Mouse (Mus musculus) hindbrain, embryonic 16.5 days (tissue): ENCODE measurements around the gene Lck. TPM values are rescaled to one million over a fixed set of nuclear protein-coding genes. Genes with fewer than 3 reads are reported as not detected.

Source experiments
- ATAC-seq: fragments of 200-750 bp; cut with Nextera tagmentation; 2 replicates; pipeline ENCODE4 v1.8.0; 2017; ENCODE audit warnings: moderate TSS enrichment, moderate library complexity
- H3K27ac ChIP-seq: fragments of 300-500 bp; sonication (generic); 2 replicates; pipeline ENCODE4 v1.5.1; 2014; ENCODE audit warnings: low read depth, mild to moderate bottlenecking, control low read depth, low read length, moderate library complexity
- H3K27me3 ChIP-seq: fragments of 300-500 bp; sonication (generic); replicated peaks from 2 replicates; pipeline ENCODE4 v1.6.1; 2014; ENCODE audit warnings: low read length; ENCODE audit not compliant: control insufficient read depth, insufficient read depth
- H3K36me3 ChIP-seq: fragments of 300-500 bp; sonication (generic); 2 replicates; pipeline ENCODE4 v1.6.1; 2014; ENCODE audit warnings: mild to moderate bottlenecking, low read length, moderate library complexity, mixed read lengths; ENCODE audit not compliant: control insufficient read depth, insufficient read depth
- H3K4me1 ChIP-seq: fragments of 300-500 bp; sonication (generic); 2 replicates; pipeline ENCODE4 v1.6.1; 2014; ENCODE audit warnings: low read depth, low read length; ENCODE audit not compliant: control insufficient read depth, insufficient read depth
- H3K4me2 ChIP-seq: fragments of 300-500 bp; sonication (generic); 2 replicates; pipeline ENCODE4 v1.6.1; 2014; ENCODE audit warnings: mild to moderate bottlenecking, low read length, control low read depth, moderate library complexity
- H3K4me3 ChIP-seq: fragments of 300-500 bp; sonication (generic); 2 replicates; pipeline ENCODE4 v1.5.1; 2014; ENCODE audit warnings: mild to moderate bottlenecking, low read length, control low read depth, moderate library complexity
- H3K9ac ChIP-seq: fragments of 300-500 bp; sonication (generic); 2 replicates; pipeline ENCODE4 v1.6.1; 2014; ENCODE audit warnings: low read depth, mild to moderate bottlenecking, control low read depth, low read length, moderate library complexity
- H3K9me3 ChIP-seq: fragments of 300-500 bp; sonication (generic); 2 replicates; pipeline ENCODE4 v1.6.1; 2014; ENCODE audit warnings: mild to moderate bottlenecking, low read length, moderate library complexity; ENCODE audit not compliant: control insufficient read depth
- WGBS: fragments of 180-500 bp; shearing (Covaris S2); extraction: QIAGEN DNeasy Blood & Tissue Kit; methylation state at CpG from one replicate; pipeline ENCODE4 v1.1.7; 2014; 5-methylcytosine and 5-hydroxymethylcytosine counted together
- polyA plus RNA-seq: library from polyadenylated mRNA; unstranded; fragments of >200 nt; fragmentation: Nextera tagmentation; extraction: Ambion mirVana; gene quantifications from 2 replicates; pipeline ENCODE4 v1.2.1, GENCODE M21; 2015

The Lck gene
- polyA plus RNA-seq, 1 experiment from 2014 or later, result 13.9 TPM

DNA sequence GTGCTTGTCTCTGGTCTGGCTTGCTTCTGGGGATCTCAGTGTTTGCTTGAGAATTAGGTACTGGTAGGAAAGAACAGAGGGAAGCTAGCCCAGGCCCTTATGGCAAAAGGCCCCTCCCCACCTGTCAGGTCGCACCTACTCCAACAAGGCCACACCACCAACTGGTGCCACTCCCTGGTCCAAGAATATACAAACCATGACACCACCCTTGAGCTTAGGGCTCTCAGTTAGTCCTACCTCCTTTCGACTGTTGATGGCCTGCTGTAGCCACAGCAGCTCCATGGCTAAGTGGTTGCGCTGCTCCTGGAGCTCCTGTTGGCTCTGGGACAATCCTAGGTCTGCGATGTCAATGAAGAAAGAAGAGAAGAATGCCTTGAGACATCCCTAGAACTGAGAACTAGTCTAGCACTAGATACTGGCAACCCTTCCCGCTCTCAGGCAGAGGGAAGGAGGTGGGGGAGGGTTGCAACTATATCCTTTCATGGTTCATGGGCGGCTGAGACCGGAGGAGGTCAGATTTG lies 43.7 kb upstream of the Lck start:
- no peak overlapping the region for H3K9ac ChIP-seq

DNA sequence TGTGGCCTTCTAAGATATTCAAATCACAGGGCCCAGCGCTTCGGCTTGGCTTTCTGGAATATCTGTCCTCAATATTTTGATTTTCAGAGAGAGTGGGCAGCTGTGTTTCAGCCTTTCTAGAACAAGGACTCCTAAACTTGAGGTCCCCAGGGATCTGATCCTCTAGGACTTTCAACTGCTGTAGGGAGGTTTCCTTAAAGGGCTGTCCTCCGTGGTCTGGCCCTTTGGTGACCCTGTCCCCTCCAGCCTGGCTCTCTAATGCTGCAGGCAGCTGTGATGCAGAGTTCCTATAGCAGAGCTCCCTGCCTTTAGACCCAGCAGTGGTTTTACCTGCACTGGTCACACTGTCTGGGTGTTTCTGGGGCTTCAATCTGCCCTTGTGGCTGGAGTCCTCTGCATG lies 43.2 kb upstream of the Lck start:
- H3K4me1 ChIP-seq, result peaks cover 16% of the 10 kb centered on the region
- no peak overlapping the region for H3K27ac ChIP-seq
- no peak overlapping the region for H3K9ac ChIP-seq
- WGBS, result 93% methylated on average over 3 of the region's 3 CpGs
- H3K36me3 ChIP-seq, result peaks cover 4% of the 10 kb centered on the region; the same call in 1 of the 2 replicates
- H3K4me3 ChIP-seq, result no peak overlapping the region
- no peak for ATAC-seq
- H3K4me2 ChIP-seq, result no peak overlapping the region
- H3K9me3 ChIP-seq, result no peaks in the 10 kb centered on the region
- H3K27me3 ChIP-seq, result no peaks in the 10 kb centered on the region

More for the DNA sequence above, 43.7 kb upstream of the Lck start:
- H3K4me3 ChIP-seq, result no peak overlapping the region
- H3K27ac ChIP-seq, result no peak overlapping the region
- ATAC-seq, result no peak
- WGBS, result 97% methylated on average over 7 of the region's 7 CpGs
- H3K4me1 ChIP-seq, result peaks cover 21% of the 10 kb centered on the region
- H3K27me3 ChIP-seq, result no peaks in the 10 kb centered on the region
- peaks cover 4% of the 10 kb centered on the region; the same call in 1 of the 2 replicates for H3K36me3 ChIP-seq
- no peaks in the 10 kb centered on the region for H3K9me3 ChIP-seq
- no peak overlapping the region for H3K4me2 ChIP-seq

DNA sequence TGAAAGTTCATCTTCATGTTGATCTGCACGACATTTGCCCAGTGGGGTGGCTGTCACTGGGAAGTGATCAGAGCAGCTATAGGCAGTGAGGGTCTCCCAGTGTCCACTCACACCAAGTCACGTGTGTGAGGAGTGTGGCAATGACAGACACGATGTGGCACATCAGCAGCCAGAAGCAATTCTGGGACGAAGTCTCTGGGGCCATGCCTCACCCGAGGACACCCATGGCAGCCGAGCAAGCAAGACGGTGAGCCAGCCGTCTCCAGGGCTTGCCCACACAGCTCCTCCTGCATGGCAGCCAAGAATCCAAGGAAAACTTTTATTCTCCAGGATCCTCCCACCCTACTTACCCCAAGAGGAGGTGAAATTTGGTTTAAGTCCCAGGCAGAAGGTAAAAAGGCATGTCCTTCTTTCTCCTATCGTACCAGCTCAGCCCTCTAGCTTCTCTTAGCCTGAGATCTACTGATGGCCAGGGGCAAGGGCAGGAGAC lies 42.4 kb upstream of the Lck start:
- peaks cover 4% of the 10 kb centered on the region; the same call in 1 of the 2 replicates for H3K36me3 ChIP-seq
- no peak overlapping the region for H3K4me3 ChIP-seq
- WGBS, result 82% methylated on average over 9 of the region's 9 CpGs
- no peak overlapping the region for H3K27ac ChIP-seq
- no peaks in the 10 kb centered on the region for H3K9me3 ChIP-seq
- H3K9ac ChIP-seq, result no peak overlapping the region
- H3K4me2 ChIP-seq, result no peak overlapping the region
- H3K4me1 ChIP-seq, result peaks cover 8% of the 10 kb centered on the region
- no peak for ATAC-seq
- H3K27me3 ChIP-seq, result no peaks in the 10 kb centered on the region

DNA sequence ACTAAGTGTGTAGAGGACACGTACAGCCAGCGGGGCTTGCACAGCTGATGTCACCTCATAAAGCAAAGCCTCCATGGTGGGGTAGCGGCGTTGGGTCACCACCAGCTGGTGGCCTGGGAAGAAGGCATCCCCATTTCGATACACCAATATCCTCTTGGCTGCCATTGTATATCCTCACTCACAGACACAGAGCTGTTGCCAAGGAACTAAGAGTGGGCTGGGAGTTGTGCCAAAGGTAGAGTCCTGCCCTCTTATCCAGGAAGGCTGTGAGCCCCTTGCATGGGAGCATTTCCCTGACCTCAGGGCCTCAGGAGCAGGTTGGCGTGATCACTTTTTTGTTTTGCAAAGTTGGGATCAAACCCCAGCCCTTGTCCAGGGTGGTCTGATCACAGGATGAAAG lies 40.7 kb upstream of the Lck start, which contains the start of gene Dcdc2b:
TSS of gene Dcdc2b (minus strand) at position 165 of the 400 bp plus-strand sequence.
- no peak for ATAC-seq
- 0 out of 2 replicates have a peak within 1 kb of the TSS, but pooled peaks have one; percentile 29 for H3K27ac ChIP-seq

DNA sequence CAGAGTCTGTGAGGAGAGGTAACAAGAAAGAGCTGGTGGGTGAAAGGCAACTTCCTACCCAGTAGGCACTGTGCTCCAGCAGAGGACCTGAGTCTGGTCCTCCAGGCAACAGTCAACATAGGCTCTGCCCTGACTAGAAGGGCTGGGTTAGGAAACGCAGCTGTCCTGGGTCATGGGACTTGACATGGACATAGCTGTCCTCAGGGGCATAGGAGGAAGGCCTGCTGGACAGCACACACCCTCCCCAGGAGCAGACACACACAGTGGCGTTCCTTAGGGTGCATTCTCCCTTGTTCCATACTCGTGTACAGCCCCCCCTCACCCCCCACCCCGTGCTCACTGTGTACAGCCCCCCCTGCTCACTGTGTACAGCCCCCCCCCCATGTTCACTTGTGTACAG lies 37.0 kb upstream of the Lck start:
- Histone ChIP-seq H3K27me3 (no peaks in the 10 kb centered on the region), H3K9me3 (no peaks in the 10 kb centered on the region), H3K27ac (no peak overlapping the region), H3K4me2 (no peak overlapping the region), H3K9ac (no peak overlapping the region), H3K4me3 (no peak overlapping the region), H3K4me1 (no peaks in the 10 kb centered on the region; the same call in 1 of the 2 replicates), H3K36me3 (peaks cover 15% of the 10 kb centered on the region)
- ATAC-seq, result no peak
- WGBS, result 75% methylated on average over 4 of the region's 4 CpGs

More for the DNA sequence above, 40.7 kb upstream of the Lck start, which contains the start of gene Dcdc2b:
- H3K36me3 ChIP-seq, result peaks cover 4% of the 10 kb centered on the region; the same call in 1 of the 2 replicates
- H3K4me3 ChIP-seq, result no peak within 1 kb of the TSS
- H3K4me2 ChIP-seq, result no peak within 1 kb of the TSS
- H3K9ac ChIP-seq, result no peak within 1 kb of the TSS
- H3K27me3 ChIP-seq, result no peaks in the 10 kb centered on the region
- peaks cover 6% of the 10 kb centered on the region for H3K4me1 ChIP-seq
- H3K9me3 ChIP-seq, result no peaks in the 10 kb centered on the region
- WGBS, result 59% methylated on average over 6 of the region's 6 CpGs

DNA sequence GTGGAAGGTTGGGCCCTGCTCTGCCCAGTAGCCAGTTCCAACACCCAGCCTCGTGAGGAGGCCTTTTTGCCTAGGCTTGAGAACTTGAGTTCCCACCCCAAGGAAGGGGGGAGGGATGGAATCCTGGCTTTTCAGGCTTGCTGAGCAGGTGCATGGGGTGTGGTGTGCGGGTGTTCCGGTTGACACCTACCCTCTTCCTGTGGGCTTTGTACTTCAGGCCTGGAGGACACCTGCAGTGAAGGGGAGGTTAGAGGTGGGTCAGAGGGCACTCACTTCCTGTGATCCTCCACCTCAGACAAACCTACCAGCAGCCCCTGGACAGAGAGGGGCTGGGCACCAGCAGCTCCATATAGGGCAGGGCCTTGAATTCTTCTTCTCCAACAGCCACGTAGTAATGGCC lies 36.6 kb upstream of the Lck start:
- Histone ChIP-seq H3K27me3 (no peaks in the 10 kb centered on the region), H3K9me3 (no peaks in the 10 kb centered on the region), H3K9ac (no peak overlapping the region), H3K4me1 (no peaks in the 10 kb centered on the region; the same call in 1 of the 2 replicates), H3K4me3 (no peak overlapping the region), H3K27ac (no peak overlapping the region), H3K4me2 (no peak overlapping the region), H3K36me3 (peaks cover 15% of the 10 kb centered on the region)
- WGBS, result 77% methylated on average over 4 of the region's 4 CpGs
- no peak for ATAC-seq

DNA sequence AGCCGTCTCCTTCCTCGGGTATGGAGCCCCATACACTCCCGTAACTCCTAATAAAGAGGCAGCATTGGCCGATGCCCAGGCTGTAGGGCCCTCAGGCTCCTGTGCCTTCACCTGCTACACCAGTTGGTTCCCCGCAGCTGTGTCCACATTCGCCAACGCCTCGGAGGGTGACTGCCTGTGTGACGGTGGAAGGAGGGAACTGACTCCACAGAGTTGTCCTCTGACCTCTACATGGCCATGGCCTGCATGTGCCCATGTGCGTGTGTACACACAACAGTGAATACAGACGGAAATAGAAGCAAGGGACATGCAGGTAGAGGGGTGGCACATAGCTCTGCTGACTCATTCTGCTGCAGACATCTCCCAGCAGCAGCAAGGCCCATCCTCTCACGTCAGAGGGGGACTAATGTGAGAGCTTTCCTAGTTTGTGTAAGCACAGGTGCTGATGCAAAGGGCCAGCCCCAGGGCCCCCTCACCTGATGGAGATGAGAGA lies 35.7 kb upstream of the Lck start:
- H3K9me3 ChIP-seq, result no peaks in the 10 kb centered on the region
- H3K4me3 ChIP-seq, result no peak overlapping the region
- H3K27me3 ChIP-seq, result no peaks in the 10 kb centered on the region
- no peak overlapping the region for H3K4me2 ChIP-seq
- no peak overlapping the region for H3K27ac ChIP-seq
- no peaks in the 10 kb centered on the region; the same call in 1 of the 2 replicates for H3K4me1 ChIP-seq
- H3K36me3 ChIP-seq, result peaks cover 22% of the 10 kb centered on the region
- 83% methylated on average over 12 of the region's 12 CpGs for WGBS
- peak overlapping the region; percentile 20; the same call in 1 of the 2 replicates for H3K9ac ChIP-seq
- ATAC-seq, result peak; percentile 28; the same call in 1 of the 2 replicates

DNA sequence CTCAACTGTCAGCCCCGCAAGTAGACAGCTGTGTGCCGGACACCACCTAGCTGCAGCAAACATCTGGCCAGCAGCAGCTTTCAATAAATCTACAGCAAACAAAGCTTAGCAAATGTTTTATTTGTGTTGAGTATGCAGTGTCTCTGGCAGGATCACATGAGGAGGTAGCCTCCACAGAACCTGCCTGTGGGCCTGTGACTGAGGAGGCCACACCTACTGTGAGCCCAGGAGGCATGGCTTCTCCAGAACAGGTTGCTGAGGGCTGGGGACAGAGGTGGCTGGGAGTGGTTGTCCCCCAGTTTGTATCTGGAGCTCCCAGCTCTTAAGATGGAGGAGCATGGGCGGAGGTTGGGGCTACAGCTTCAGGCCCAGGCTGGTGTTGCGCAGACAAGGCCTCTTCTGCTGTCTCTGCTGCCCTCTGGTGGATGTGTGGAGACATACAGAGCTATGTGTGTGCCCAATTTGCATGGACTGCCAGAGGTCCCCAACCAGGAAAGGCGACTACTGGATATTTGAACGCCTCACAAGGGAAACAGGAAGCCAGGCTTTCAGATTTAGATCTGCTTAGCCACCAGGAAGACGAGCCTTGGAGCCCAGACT lies 35.1 kb upstream of the Lck start:
- no peak overlapping the region for H3K4me2 ChIP-seq
- peak overlapping the region; percentile 53 for H3K9ac ChIP-seq
- no peak overlapping the region for H3K4me3 ChIP-seq
- H3K27me3 ChIP-seq, result no peaks in the 10 kb centered on the region
- peak; percentile 89 for ATAC-seq
- H3K36me3 ChIP-seq, result peaks cover 29% of the 10 kb centered on the region
- H3K4me1 ChIP-seq, result no peaks in the 10 kb centered on the region; the same call in 1 of the 2 replicates
- 36% methylated on average over 7 of the region's 7 CpGs for WGBS
- no peak overlapping the region; the same call in 1 of the 2 replicates for H3K27ac ChIP-seq
- no peaks in the 10 kb centered on the region for H3K9me3 ChIP-seq
